Mouse (Mus musculus) myocyte (in vitro differentiated cells): ENCODE measurements around the gene Btc. TPM values are rescaled to one million over a fixed set of nuclear protein-coding genes. Genes with fewer than 3 reads are reported as not detected.

Source experiments
- H3K27me3 ChIP-seq: one replicate; pipeline ENCODE4 v1.6.1; 2011; ENCODE audit not compliant: control insufficient read depth, insufficient read depth, insufficient read length
- H3K36me3 ChIP-seq: one replicate; pipeline ENCODE4 v1.6.1; 2011; ENCODE audit not compliant: control insufficient read depth, insufficient read depth
- H3K4me2 ChIP-seq: one replicate; pipeline ENCODE4 v1.6.1; 2011; ENCODE audit warnings: low read depth, control low read depth
- H3K4me3 ChIP-seq: one replicate; pipeline ENCODE4 v1.5.1; 2011; ENCODE audit warnings: mild to moderate bottlenecking, control low read depth, moderate library complexity
- H3K79me2 ChIP-seq: one replicate; pipeline ENCODE4 v1.6.1; 2011; ENCODE audit not compliant: control insufficient read depth, insufficient read depth
- H3ac ChIP-seq: one replicate; pipeline ENCODE4 v1.6.1; 2011; ENCODE audit not compliant: control insufficient read depth, insufficient read length
- CEBPB ChIP-seq: IDR thresholded peaks from 2 replicates; pipeline ENCODE4 v1.6.1; 2011; ENCODE audit warnings: mild to moderate bottlenecking, moderate library complexity; ENCODE audit not compliant: poor library complexity, insufficient read depth, severe bottlenecking
- E2F4 ChIP-seq: IDR thresholded peaks from one replicate; pipeline ENCODE4 v1.6.1; 2011; ENCODE audit warnings: mild to moderate bottlenecking, control low read depth, moderate library complexity; ENCODE audit not compliant: insufficient read depth
- MAX ChIP-seq: IDR thresholded peaks from one replicate; pipeline ENCODE4 v1.6.1; 2011; ENCODE audit warnings: low read depth, mild to moderate bottlenecking, control low read depth
- MYOD1 ChIP-seq, 3 experiments: IDR thresholded peaks; one replicate each; pipeline ENCODE4 v1.6.1; 2011; ENCODE audit warnings: control low read depth in 2 of 3, low read depth in 2 of 3, mild to moderate bottlenecking in 2 of 3, moderate library complexity in 1 of 3; ENCODE audit not compliant: insufficient read length in 2 of 3, control insufficient read depth in 1 of 3
- MYOG ChIP-seq, 3 experiments: IDR thresholded peaks; one replicate each; pipeline ENCODE4 v1.6.1; 2011; ENCODE audit warnings: control low read depth in 2 of 3, low read depth in 2 of 3, mild to moderate bottlenecking in 2 of 3; ENCODE audit not compliant: insufficient read length in 2 of 3, control insufficient read depth in 1 of 3, insufficient read depth in 1 of 3
- POLR2A ChIP-seq: IDR thresholded peaks from one replicate; pipeline ENCODE4 v1.6.1; 2011; ENCODE audit warnings: low read depth, mild to moderate bottlenecking, control low read depth, moderate library complexity; ENCODE audit not compliant: insufficient read length
- POLR2AphosphoS2 ChIP-seq: IDR thresholded peaks from one replicate; pipeline ENCODE4 v1.6.1; 2011; ENCODE audit warnings: low read depth, control low read depth; ENCODE audit not compliant: insufficient read length
- REST ChIP-seq: IDR thresholded peaks from one replicate; pipeline ENCODE4 v1.6.1; 2011; ENCODE audit warnings: mild to moderate bottlenecking, control low read depth, moderate library complexity; ENCODE audit not compliant: insufficient read depth, insufficient read length
- SRF ChIP-seq: IDR thresholded peaks from one replicate; pipeline ENCODE4 v1.6.1; 2011; ENCODE audit warnings: low read depth; ENCODE audit not compliant: control insufficient read depth, insufficient read length
- TCF12 ChIP-seq: IDR thresholded peaks from one replicate; pipeline ENCODE4 v1.6.1; 2011; ENCODE audit warnings: mild to moderate bottlenecking, control low read depth; ENCODE audit not compliant: poor library complexity, insufficient read depth, severe bottlenecking
- TCF3 ChIP-seq: IDR thresholded peaks from one replicate; pipeline ENCODE4 v1.6.1; 2011; ENCODE audit warnings: low read depth, control low read depth; ENCODE audit not compliant: insufficient read length
- USF1 ChIP-seq: IDR thresholded peaks from one replicate; pipeline ENCODE4 v1.6.1; 2011; ENCODE audit warnings: low read depth, mild to moderate bottlenecking, control low read depth, moderate library complexity
- polyA plus RNA-seq: library from polyadenylated mRNA; unstranded; fragments of >200 nt; fragmentation: generic; extraction: Trizol; gene quantifications from one replicate; pipeline ENCODE4 v1.2.1, GENCODE M21; 2012; ENCODE audit warnings: missing spikeins

The Btc gene
- polyA plus RNA-seq, 1 experiment, result 0.36 TPM

DNA sequence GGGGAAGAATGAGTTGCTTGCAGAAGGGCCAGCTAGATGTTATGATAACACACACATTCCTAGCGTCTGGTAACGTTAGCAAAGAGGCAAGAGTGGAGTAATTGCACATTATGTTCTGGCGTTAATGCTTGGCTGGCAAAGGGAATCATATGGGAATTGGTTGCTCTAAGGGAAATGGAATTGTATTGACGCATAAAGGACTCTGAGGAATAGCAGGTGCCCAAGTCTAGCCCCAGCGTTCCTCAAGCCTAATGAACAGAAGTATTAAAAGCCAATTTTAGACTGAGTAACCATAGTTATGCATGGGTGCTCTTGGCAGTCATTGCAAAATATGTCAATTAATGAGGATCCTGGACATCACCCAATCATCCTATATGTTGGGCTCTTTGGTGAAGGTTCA lies 50.1 kb downstream of the Btc start:
- no peak overlapping the region for H3K4me3 ChIP-seq
- no peak overlapping the region for H3ac ChIP-seq
- no peaks in the 10 kb centered on the region for H3K27me3 ChIP-seq
- no peaks in the 10 kb centered on the region for H3K79me2 ChIP-seq
- TF ChIP-seq TCF12 (no peak), USF1 (no peak), TCF3 (no peak), E2F4 (no peak), CEBPB (no peak), POLR2A (no peak), MYOD1 (IDR thresholded peaks at IDR 0.05; ENCODE audit: control insufficient read depth in 1 of 3, insufficient read length in 2 of 3, low read depth in 2 of 3) (no peak), REST (no peak), MAX (no peak), POLR2AphosphoS2 (no peak), SRF (no peak), MYOG (IDR thresholded peaks at IDR 0.05; ENCODE audit: control insufficient read depth in 1 of 3, insufficient read depth in 1 of 3, insufficient read length in 2 of 3, low read depth in 2 of 3) (no peak)
- no peak overlapping the region for H3K4me2 ChIP-seq
- no peaks in the 10 kb centered on the region for H3K36me3 ChIP-seq

DNA sequence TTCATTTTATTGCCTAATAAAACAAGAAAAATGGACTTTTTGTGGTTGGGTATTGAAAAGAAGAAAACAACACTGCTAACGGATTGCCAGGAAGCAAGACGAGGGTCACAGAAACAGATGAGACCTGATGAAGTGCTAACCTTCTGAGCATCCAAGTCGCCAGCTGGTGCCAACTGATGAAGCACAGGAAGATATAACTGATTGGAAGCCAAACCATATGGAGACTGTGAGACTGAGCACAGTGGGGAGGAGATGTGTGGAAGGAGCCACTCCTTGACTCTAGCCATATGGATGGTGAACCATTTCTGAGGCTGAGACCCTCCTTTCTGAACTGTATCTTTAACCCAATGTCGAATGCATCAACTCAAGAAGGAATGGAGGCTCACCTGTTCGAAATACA lies 57.1 kb downstream of the Btc start:
- Histone ChIP-seq H3K79me2 (no peaks in the 10 kb centered on the region), H3K27me3 (no peaks in the 10 kb centered on the region), H3ac (no peak overlapping the region), H3K4me2 (no peak overlapping the region), H3K36me3 (no peaks in the 10 kb centered on the region), H3K4me3 (no peak overlapping the region)
- TF ChIP-seq REST, result no peak
- no peak for TF ChIP-seq SRF
- no peak for TF ChIP-seq USF1
- TF ChIP-seq MYOG (IDR thresholded peaks at IDR 0.05; ENCODE audit: control insufficient read depth in 1 of 3, insufficient read depth in 1 of 3, insufficient read length in 2 of 3, low read depth in 2 of 3), result no peak

DNA sequence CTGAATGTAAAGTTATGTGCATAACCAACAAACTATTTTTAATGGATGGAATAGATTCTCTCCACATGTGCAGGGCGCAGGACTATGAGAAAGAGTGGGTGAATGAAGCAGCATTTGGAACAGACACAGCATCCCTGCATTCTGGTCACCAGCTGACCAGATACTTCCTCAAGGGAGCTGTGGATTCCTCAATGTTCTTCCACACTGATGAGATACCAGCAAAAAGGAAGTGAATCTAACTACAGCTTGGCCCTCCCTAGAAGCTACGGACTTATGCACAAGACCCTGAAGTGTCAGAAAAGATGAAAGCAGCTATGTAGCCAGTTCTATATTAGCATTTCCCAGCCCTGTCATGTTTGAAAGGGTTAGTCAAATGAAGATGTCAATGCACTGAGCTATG lies 57.7 kb downstream of the Btc start:
- no peaks in the 10 kb centered on the region for H3K27me3 ChIP-seq
- no peak overlapping the region for H3K4me2 ChIP-seq
- H3K36me3 ChIP-seq, result no peaks in the 10 kb centered on the region
- H3K79me2 ChIP-seq, result no peaks in the 10 kb centered on the region
- TF ChIP-seq POLR2AphosphoS2 (no peak), REST (no peak), USF1 (no peak), MYOG (IDR thresholded peaks at IDR 0.05; ENCODE audit: control insufficient read depth in 1 of 3, insufficient read depth in 1 of 3, insufficient read length in 2 of 3, low read depth in 2 of 3) (no peak), TCF12 (no peak), E2F4 (no peak), SRF (no peak), TCF3 (no peak), MAX (no peak), CEBPB (no peak), POLR2A (no peak), MYOD1 (IDR thresholded peaks at IDR 0.05; ENCODE audit: control insufficient read depth in 1 of 3, insufficient read length in 2 of 3, low read depth in 2 of 3) (no peak)
- H3ac ChIP-seq, result no peak overlapping the region
- H3K4me3 ChIP-seq, result no peak overlapping the region

DNA sequence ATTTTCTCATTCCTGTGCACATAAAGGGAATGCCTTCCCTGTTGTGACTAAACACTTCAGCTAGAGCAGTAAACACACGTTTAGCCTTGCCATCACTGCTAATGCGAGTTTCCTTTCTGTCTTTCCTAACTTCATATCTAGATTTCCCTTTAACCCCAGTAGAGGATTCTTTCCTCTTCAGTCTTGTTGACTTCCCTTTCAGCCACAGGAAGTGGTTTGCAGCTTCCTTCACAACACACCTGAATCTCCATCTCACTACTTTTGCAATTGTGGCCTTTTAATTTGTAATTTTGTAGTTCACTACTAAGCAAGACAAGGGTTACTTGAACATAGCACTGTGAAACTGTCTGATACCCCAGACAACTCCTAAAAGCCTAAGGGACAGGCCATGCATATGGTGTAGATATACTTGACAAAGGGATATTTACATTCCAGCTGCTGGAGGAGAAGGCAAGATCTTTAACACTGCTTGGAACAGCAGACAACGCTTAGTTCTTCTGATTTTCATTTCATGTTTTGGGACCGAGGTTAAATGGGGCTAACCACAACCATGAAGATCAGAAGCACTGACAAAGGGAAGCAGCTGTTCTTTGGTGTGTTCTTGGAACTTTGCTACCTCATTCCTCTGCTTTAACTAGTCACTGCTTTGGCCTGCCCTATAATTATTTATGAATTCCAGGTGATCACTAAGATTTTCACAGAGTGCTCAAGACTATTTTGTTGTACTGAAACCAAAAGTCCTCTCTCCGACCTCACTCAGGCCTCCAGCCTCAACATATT lies 60.6 kb downstream of the Btc start:
- TF ChIP-seq MAX, result no peak
- no peak for TF ChIP-seq TCF3
- no peak for TF ChIP-seq POLR2AphosphoS2
- peak; percentile 37 to 80 (median 79) for TF ChIP-seq MYOD1 (IDR thresholded peaks at IDR 0.05; ENCODE audit: control insufficient read depth in 1 of 3, insufficient read length in 2 of 3, low read depth in 2 of 3)
- no peak for TF ChIP-seq TCF12
- TF ChIP-seq CEBPB, result no peak
- TF ChIP-seq REST, result no peak
- no peak for TF ChIP-seq E2F4
- TF ChIP-seq USF1, result no peak
- no peak for TF ChIP-seq POLR2A
- TF ChIP-seq SRF, result no peak
- TF ChIP-seq MYOG (IDR thresholded peaks at IDR 0.05; ENCODE audit: control insufficient read depth in 1 of 3, insufficient read depth in 1 of 3, insufficient read length in 2 of 3, low read depth in 2 of 3), result peak in 1 of 3 experiments; percentile 68
- peak overlapping the region; percentile 49 for H3K4me2 ChIP-seq
- no peaks in the 10 kb centered on the region for H3K27me3 ChIP-seq
- no peaks in the 10 kb centered on the region for H3K36me3 ChIP-seq
- no peaks in the 10 kb centered on the region for H3K79me2 ChIP-seq
- no peak overlapping the region for H3K4me3 ChIP-seq
- no peak overlapping the region for H3ac ChIP-seq
